Mouse (Mus musculus): ENCODE measurements around the gene Ankrd23. TPM values are rescaled to one million over a fixed set of nuclear protein-coding genes. Genes with fewer than 3 reads are reported as not detected.

The Ankrd23 gene
- polyA plus RNA-seq, 1 experiment: 56.2 TPM

DNA sequence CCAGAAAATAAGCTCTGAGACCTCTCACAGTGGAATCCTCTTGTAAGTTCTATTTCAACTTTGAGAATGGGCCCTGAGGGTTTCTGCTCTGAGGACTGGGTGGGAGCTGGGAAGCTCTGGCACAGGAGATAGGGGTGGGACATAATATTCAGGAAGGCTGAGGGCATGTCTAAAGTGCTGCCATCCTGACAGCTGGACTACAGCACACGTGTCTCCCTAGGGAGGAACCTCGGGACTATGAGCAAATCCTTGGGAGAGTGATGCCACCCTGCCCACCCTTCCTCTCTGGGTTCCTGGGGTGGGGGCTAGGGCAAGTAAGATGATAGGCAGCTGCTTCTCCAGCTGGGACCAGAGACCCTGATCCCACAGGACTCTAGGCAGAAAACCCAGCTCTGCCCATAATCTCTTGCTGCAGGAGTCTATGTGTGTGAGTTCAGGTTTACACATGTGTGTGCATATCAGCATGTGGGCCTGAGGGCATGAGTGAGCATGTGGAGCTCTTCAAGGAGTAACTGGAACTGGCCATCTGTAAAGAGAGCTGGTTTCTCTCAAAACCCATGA lies 35.5 kb upstream of the Ankrd23 start:
- Histone ChIP-seq H3K27ac (ENCODE audit: control insufficient read depth, insufficient read depth, low read length) (no peak overlapping the region), H3K27me3 (ENCODE audit: control insufficient read depth, insufficient read depth, low read length) (no peaks in the 10 kb centered on the region), H3K36me3 (ENCODE audit: control insufficient read depth, insufficient read depth, low read length) (no peaks in the 10 kb centered on the region), H3K4me3 (ENCODE audit: control insufficient read depth, insufficient read depth, low read length) (no peak overlapping the region), H3K4me1 (replicated peaks; ENCODE audit: control insufficient read depth, insufficient read depth, low read length) (peaks cover 9% of the 10 kb centered on the region; the same call in 1 of the 2 replicates)
- TF ChIP-seq CTCF (IDR thresholded peaks at IDR 0.05; ENCODE audit: borderline replicate concordance, control insufficient read depth, extremely low read depth, insufficient read depth, low read length, poor library complexity): no peak
- no peak for TF ChIP-seq POLR2A (IDR thresholded peaks at IDR 0.05; ENCODE audit: control insufficient read depth, extremely low read depth, insufficient read depth, low read length, poor library complexity)
- 78% methylated on average over 2 of the region's 2 CpGs for WGBS
- DNase-seq: no peak

DNA sequence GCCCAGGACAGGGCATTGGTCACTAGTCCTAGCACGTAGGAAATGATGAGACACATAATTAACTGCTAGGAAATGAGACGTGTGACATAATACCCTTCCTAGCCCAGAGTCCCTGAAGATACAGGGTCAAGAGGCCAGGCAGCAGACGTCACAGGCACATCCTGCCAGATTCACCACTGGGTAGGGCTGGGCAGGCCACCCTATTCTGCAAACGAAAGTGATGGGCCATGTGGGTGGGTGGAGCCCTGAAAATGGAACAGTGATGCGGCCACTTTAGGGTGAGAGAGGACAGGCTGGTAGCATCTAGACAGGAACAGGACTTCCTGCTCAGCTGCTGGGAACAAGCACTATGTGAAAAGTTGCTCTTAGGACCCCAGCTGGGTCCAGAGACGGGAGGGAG lies 34.9 kb upstream of the Ankrd23 start:
- no peak for DNase-seq
- TF ChIP-seq POLR2A (IDR thresholded peaks at IDR 0.05; ENCODE audit: control insufficient read depth, extremely low read depth, insufficient read depth, low read length, poor library complexity) (no peak), CTCF (IDR thresholded peaks at IDR 0.05; ENCODE audit: borderline replicate concordance, control insufficient read depth, extremely low read depth, insufficient read depth, low read length, poor library complexity) (no peak)
- 0 out of 2 replicates have a peak, but pooled peaks cover 9% of the 10 kb centered on the region for H3K4me1 ChIP-seq (replicated peaks; ENCODE audit: control insufficient read depth, insufficient read depth, low read length)
- no peak overlapping the region for H3K27ac ChIP-seq (ENCODE audit: control insufficient read depth, insufficient read depth, low read length)
- H3K27me3 ChIP-seq (ENCODE audit: control insufficient read depth, insufficient read depth, low read length): no peaks in the 10 kb centered on the region
- 47% methylated on average over 6 of the region's 6 CpGs for WGBS
- H3K4me3 ChIP-seq (ENCODE audit: control insufficient read depth, insufficient read depth, low read length): no peak overlapping the region
- H3K36me3 ChIP-seq (ENCODE audit: control insufficient read depth, insufficient read depth, low read length): no peaks in the 10 kb centered on the region

DNA sequence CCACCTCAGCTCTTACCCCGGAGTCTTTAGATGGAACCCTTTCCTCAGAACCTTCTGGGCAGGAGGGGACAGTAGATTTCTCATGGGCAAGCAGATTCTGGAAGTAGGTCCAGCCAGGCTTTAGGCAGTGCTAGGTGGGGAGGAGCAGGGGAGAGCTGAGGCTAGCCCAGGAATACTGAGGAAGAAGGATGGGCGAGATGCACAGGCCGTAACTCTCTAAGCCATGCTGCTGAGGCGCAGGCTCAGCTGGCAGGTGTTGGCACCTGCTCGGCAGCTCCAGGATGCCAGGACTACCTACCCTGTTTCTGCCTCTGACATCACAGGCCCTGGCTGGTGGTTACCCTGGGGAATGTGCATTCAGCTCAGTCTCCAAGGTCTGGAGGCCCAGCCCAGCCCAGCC lies 33.6 kb upstream of the Ankrd23 start:
- Histone ChIP-seq H3K27ac (ENCODE audit: control insufficient read depth, insufficient read depth, low read length) (no peak overlapping the region), H3K27me3 (ENCODE audit: control insufficient read depth, insufficient read depth, low read length) (no peaks in the 10 kb centered on the region)
- WGBS: 96% methylated on average over 5 of the region's 5 CpGs

DNA sequence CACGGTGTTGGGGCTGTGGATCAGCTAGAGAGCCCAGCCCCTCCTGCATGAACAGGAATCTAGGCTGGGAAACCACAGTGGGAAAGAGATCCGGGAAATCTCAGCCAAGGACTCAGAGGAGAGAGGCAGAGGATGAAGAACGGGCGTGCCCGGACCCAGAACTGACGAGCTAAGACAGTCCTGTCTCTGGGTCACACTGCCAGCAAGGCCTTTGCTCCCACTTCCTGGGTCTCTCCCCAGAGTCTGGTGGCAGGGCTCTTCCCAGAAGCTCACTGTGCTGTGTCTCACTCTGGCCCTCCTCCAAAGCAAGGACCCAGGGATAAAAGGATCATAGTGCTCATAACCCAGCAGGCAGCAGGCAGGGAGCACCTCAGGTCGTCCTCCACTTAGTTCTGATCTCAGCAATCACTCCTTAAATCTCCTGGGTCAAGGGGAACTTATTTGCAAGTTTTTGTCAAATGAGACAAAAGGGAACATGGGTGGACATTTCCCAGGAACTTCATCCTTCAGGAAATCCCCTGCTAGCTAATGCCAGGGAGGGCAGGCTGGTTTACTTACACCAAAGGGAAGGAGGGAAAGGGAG lies 33.1 kb upstream of the Ankrd23 start:
- no peak overlapping the region for H3K4me3 ChIP-seq (ENCODE audit: control insufficient read depth, insufficient read depth, low read length)
- 0 out of 2 replicates have a peak, but pooled peaks cover 9% of the 10 kb centered on the region for H3K4me1 ChIP-seq (replicated peaks; ENCODE audit: control insufficient read depth, insufficient read depth, low read length)
- TF ChIP-seq CTCF (IDR thresholded peaks at IDR 0.05; ENCODE audit: borderline replicate concordance, control insufficient read depth, extremely low read depth, insufficient read depth, low read length, poor library complexity) (no peak), POLR2A (IDR thresholded peaks at IDR 0.05; ENCODE audit: control insufficient read depth, extremely low read depth, insufficient read depth, low read length, poor library complexity) (no peak)
- no peaks in the 10 kb centered on the region for H3K27me3 ChIP-seq (ENCODE audit: control insufficient read depth, insufficient read depth, low read length)
- no peaks in the 10 kb centered on the region for H3K36me3 ChIP-seq (ENCODE audit: control insufficient read depth, insufficient read depth, low read length)
- DNase-seq: no peak
- WGBS: 69% methylated on average over 7 of the region's 7 CpGs
- H3K27ac ChIP-seq (ENCODE audit: control insufficient read depth, insufficient read depth, low read length): no peak overlapping the region

More for the DNA sequence above, 33.6 kb upstream of the Ankrd23 start:
- TF ChIP-seq POLR2A (IDR thresholded peaks at IDR 0.05; ENCODE audit: control insufficient read depth, extremely low read depth, insufficient read depth, low read length, poor library complexity) (no peak), CTCF (IDR thresholded peaks at IDR 0.05; ENCODE audit: borderline replicate concordance, control insufficient read depth, extremely low read depth, insufficient read depth, low read length, poor library complexity) (no peak)
- no peak for DNase-seq
- Histone ChIP-seq H3K4me1 (replicated peaks; ENCODE audit: control insufficient read depth, insufficient read depth, low read length) (0 out of 2 replicates have a peak, but pooled peaks cover 9% of the 10 kb centered on the region), H3K4me3 (ENCODE audit: control insufficient read depth, insufficient read depth, low read length) (no peak overlapping the region), H3K36me3 (ENCODE audit: control insufficient read depth, insufficient read depth, low read length) (no peaks in the 10 kb centered on the region)

DNA sequence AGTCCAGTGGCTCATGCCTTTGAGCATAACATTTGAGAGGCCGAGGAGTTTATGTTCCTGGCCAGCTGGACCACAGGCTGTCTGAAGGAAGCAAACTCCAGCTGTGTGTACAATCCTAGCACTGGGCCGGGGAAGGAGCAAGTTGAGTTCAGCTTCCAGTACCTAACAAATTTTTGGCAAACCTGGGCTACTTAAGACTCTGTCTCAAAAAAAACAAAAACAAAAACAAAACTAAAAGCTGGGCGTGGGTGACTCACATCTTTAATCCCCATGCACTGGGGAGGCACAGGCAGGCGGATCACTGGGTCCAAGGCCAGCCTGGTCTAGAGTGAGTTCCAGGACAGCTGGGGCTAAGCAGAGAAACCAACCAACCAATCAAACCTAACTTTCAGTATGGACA lies 32.1 kb upstream of the Ankrd23 start:
- TF ChIP-seq CTCF (IDR thresholded peaks at IDR 0.05; ENCODE audit: borderline replicate concordance, control insufficient read depth, extremely low read depth, insufficient read depth, low read length, poor library complexity): no peak
- TF ChIP-seq POLR2A (IDR thresholded peaks at IDR 0.05; ENCODE audit: control insufficient read depth, extremely low read depth, insufficient read depth, low read length, poor library complexity): no peak
- 91% methylated on average over 4 of the region's 4 CpGs for WGBS

DNA sequence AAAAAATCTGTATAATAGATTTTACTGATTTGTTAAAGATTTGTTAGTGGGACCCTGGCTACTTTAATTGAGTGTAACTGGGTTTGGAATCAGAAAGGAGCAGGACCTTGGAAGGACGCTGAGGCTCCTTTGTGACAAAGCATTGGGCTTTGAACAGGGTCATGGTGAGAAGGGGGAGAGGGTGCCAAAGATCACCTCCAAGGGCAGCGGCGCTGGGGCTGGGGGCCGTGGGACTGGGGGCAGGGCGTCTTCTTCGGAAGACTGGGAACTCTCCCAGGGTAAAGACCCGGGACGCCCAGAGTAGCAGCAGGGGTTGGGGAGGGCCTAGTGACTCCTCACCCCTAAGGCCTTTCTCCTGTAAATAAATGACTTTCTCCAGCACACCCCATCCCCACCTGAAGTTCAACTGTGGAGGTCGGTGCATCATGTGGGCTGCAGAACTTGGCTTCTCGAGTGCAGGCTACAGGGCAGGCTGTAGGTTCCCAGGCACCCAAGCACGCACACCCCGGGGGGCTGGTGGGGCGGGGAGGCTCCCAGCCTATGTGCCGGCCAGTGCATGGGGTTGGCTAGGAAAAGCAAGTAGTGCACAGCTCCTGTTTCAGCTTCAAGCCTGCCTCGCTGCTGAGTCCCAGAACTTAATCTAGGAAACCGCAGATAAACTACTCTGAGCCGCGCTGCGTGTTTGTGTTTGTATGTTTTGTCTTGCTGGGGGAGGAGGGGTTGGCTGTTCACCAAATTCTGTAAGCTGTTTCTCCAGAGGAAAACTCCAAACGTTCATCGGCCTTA lies 31.3 kb upstream of the Ankrd23 start:
- Histone ChIP-seq H3K4me3 (ENCODE audit: control insufficient read depth, insufficient read depth, low read length) (no peak overlapping the region), H3K4me1 (replicated peaks; ENCODE audit: control insufficient read depth, insufficient read depth, low read length) (no peaks in the 10 kb centered on the region), H3K27ac (ENCODE audit: control insufficient read depth, insufficient read depth, low read length) (no peak overlapping the region), H3K36me3 (ENCODE audit: control insufficient read depth, insufficient read depth, low read length) (no peaks in the 10 kb centered on the region), H3K27me3 (ENCODE audit: control insufficient read depth, insufficient read depth, low read length) (no peaks in the 10 kb centered on the region)
- 91% methylated on average over 21 of the region's 21 CpGs for WGBS
- TF ChIP-seq CTCF (IDR thresholded peaks at IDR 0.05; ENCODE audit: borderline replicate concordance, control insufficient read depth, extremely low read depth, insufficient read depth, low read length, poor library complexity) (no peak), POLR2A (IDR thresholded peaks at IDR 0.05; ENCODE audit: control insufficient read depth, extremely low read depth, insufficient read depth, low read length, poor library complexity) (no peak)
- DNase-seq: no peak

More for the DNA sequence above, 32.1 kb upstream of the Ankrd23 start:
- H3K27me3 ChIP-seq (ENCODE audit: control insufficient read depth, insufficient read depth, low read length): no peaks in the 10 kb centered on the region
- H3K4me3 ChIP-seq (ENCODE audit: control insufficient read depth, insufficient read depth, low read length): no peak overlapping the region
- 0 out of 2 replicates have a peak, but pooled peaks cover 1% of the 10 kb centered on the region for H3K4me1 ChIP-seq (replicated peaks; ENCODE audit: control insufficient read depth, insufficient read depth, low read length)
- H3K36me3 ChIP-seq (ENCODE audit: control insufficient read depth, insufficient read depth, low read length): no peaks in the 10 kb centered on the region
- DNase-seq: no peak
- no peak overlapping the region for H3K27ac ChIP-seq (ENCODE audit: control insufficient read depth, insufficient read depth, low read length)

Measured in thymus, adult 2 months (tissue).